Mouse (Mus musculus) embryonic facial prominence, embryonic 11.5 days (tissue): ENCODE measurements around the gene Tnni3k. TPM values are rescaled to one million over a fixed set of nuclear protein-coding genes. Genes with fewer than 3 reads are reported as not detected.
A peak's percentile ranks its signal among the peaks of the same experiment; 100 is the strongest.
"Not testable (repeated sequence)": the region's sequence is repeated elsewhere in the genome, so short reads cannot be mapped to it uniquely, and the experiment has no call there.

ENCODE experiments used
- ATAC-seq: fragments of 200-750 bp; cut with Nextera tagmentation; replicated peaks from 2 replicates; pipeline ENCODE4 v1.8.0; 2017; ENCODE audit warnings: low read depth; ENCODE audit not compliant: insufficient number of reproducible peaks, low FRiP score, low TSS enrichment
- DNase-seq: peaks from one replicate; pipeline ENCODE4 v3.0.0-alpha.2; 2015; ENCODE audit warnings: low spot score
- H3K27ac ChIP-seq: fragments of 300-500 bp; sonication (generic); replicated peaks from 2 replicates; pipeline ENCODE4 v1.5.1; 2014; ENCODE audit warnings: mild to moderate bottlenecking, low read depth, low read length, control low read depth
- H3K27me3 ChIP-seq: fragments of 300-500 bp; sonication (generic); 2 replicates; pipeline ENCODE4 v1.6.1; 2014; ENCODE audit warnings: mild to moderate bottlenecking, low read length, moderate library complexity, mixed read lengths; ENCODE audit not compliant: control insufficient read depth, insufficient read depth
- H3K36me3 ChIP-seq: fragments of 300-500 bp; sonication (generic); replicated peaks from 2 replicates; pipeline ENCODE4 v1.6.1; 2014; ENCODE audit warnings: low read depth, mild to moderate bottlenecking, low read length, moderate library complexity, mixed read lengths; ENCODE audit not compliant: control insufficient read depth, insufficient read depth
- H3K4me1 ChIP-seq: fragments of 300-500 bp; sonication (generic); 2 replicates; pipeline ENCODE4 v1.6.1; 2014; ENCODE audit warnings: low read length, mixed read lengths; ENCODE audit not compliant: control insufficient read depth, insufficient read depth
- H3K4me2 ChIP-seq: fragments of 300-500 bp; sonication (generic); 2 replicates; pipeline ENCODE4 v1.6.1; 2014; ENCODE audit warnings: low read depth, mild to moderate bottlenecking, control low read depth, low read length, moderate library complexity
- H3K4me3 ChIP-seq: fragments of 300-500 bp; sonication (generic); 2 replicates; pipeline ENCODE4 v1.5.1; 2014; ENCODE audit warnings: low read depth, low read length, control low read depth
- H3K9ac ChIP-seq: fragments of 300-500 bp; sonication (generic); replicated peaks from 2 replicates; pipeline ENCODE4 v1.6.1; 2014; ENCODE audit warnings: mild to moderate bottlenecking, control low read depth, low read length
- H3K9me3 ChIP-seq: fragments of 300-500 bp; sonication (generic); replicated peaks from 2 replicates; pipeline ENCODE4 v1.6.1; 2016; ENCODE audit warnings: mild to moderate bottlenecking, low read length, inconsistent platforms, mixed read lengths; ENCODE audit not compliant: control insufficient read depth
- WGBS: fragments of 180-500 bp; shearing (Covaris S2); extraction: QIAGEN DNeasy Blood & Tissue Kit; methylation state at CpG from one replicate; pipeline ENCODE4 v1.1.7; 2014; 5-methylcytosine and 5-hydroxymethylcytosine counted together
- polyA plus RNA-seq: library from polyadenylated mRNA; unstranded; fragments of >200 nt; fragmentation: Nextera tagmentation; extraction: Ambion mirVana; gene quantifications from 2 replicates; pipeline ENCODE4 v1.2.1, GENCODE M21; 2014

Gene Tnni3k
- polyA plus RNA-seq, 1 experiment from 2014 or later: not detected

GRCm38 (mm10) chr3:154824713-154825112, 230.5 kb downstream of the Tnni3k start:
- H3K4me2 ChIP-seq: no peak overlapping the region
- ATAC-seq: no peak

GRCm38 (mm10) chr3:154819684-154820083, 235.5 kb downstream of the Tnni3k start:
- H3K9me3 ChIP-seq, H3K27me3 ChIP-seq, ATAC-seq, H3K4me2 ChIP-seq, H3K27ac ChIP-seq, H3K4me1 ChIP-seq, H3K4me3 ChIP-seq, H3K36me3 ChIP-seq, H3K9ac ChIP-seq: not testable (repeated sequence)
- peak; percentile 89 for DNase-seq
- 15% methylated on average over 5 of the region's 5 CpGs for WGBS

More at GRCm38 (mm10) chr3:154824713-154825112, 230.5 kb downstream of the Tnni3k start:
- Histone ChIP-seq H3K27ac (no peak overlapping the region), H3K27me3 (no peaks in the 10 kb centered on the region), H3K4me3 (no peak overlapping the region), H3K36me3 (no peaks in the 10 kb centered on the region), H3K9ac (no peak overlapping the region), H3K4me1 (no peaks in the 10 kb centered on the region), H3K9me3 (no peaks in the 10 kb centered on the region)
- WGBS: 78% methylated on average over 4 of the region's 4 CpGs
- no peak for DNase-seq

GRCm38 (mm10) chr3:154817732-154818131, 237.5 kb downstream of the Tnni3k start:
- WGBS: 6% methylated on average over 7 of the region's 7 CpGs
- no peak overlapping the region for H3K4me2 ChIP-seq

GRCm38 (mm10) chr3:154816801-154817625, 238.2 kb downstream of the Tnni3k start:
- H3K9ac ChIP-seq: no peak overlapping the region
- no peak overlapping the region for H3K4me3 ChIP-seq
- no peaks in the 10 kb centered on the region for H3K9me3 ChIP-seq
- H3K36me3 ChIP-seq: no peaks in the 10 kb centered on the region
- WGBS: 35% methylated on average over 19 of the region's 19 CpGs
- DNase-seq (peak; percentile 54), ATAC-seq (peak; percentile 87)
- no peak overlapping the region for H3K27ac ChIP-seq
- H3K27me3 ChIP-seq: no peaks in the 10 kb centered on the region
- 0 out of 2 replicates have a peak overlapping the region, but pooled peaks have one; percentile 3 for H3K4me2 ChIP-seq
- no peaks in the 10 kb centered on the region for H3K4me1 ChIP-seq

More at GRCm38 (mm10) chr3:154817732-154818131, 237.5 kb downstream of the Tnni3k start:
- no peaks in the 10 kb centered on the region for H3K36me3 ChIP-seq
- no peak overlapping the region for H3K27ac ChIP-seq
- H3K9me3 ChIP-seq: no peaks in the 10 kb centered on the region
- H3K4me1 ChIP-seq: no peaks in the 10 kb centered on the region
- H3K4me3 ChIP-seq: no peak overlapping the region
- peak; percentile 79 for DNase-seq
- H3K9ac ChIP-seq: no peak overlapping the region
- no peaks in the 10 kb centered on the region for H3K27me3 ChIP-seq
- ATAC-seq: no peak

- Histone ChIP-seq H3K9me3 (no peaks in the 10 kb centered on the region), H3K4me2 (no peak overlapping the region), H3K4me1 (no peaks in the 10 kb centered on the region), H3K27me3 (no peaks in the 10 kb centered on the region), H3K36me3 (no peaks in the 10 kb centered on the region), H3K27ac (no peak overlapping the region), H3K9ac (no peak overlapping the region), H3K4me3 (no peak overlapping the region)
- WGBS: 69% methylated on average over 3 of the region's 3 CpGs
- DNase-seq (no peak), ATAC-seq (no peak)
Observed at GRCm38 (mm10) chr3:154816231-154816630, 239.0 kb downstream of the Tnni3k start.

GRCm38 (mm10) chr3:154815606-154816005, 239.6 kb downstream of the Tnni3k start:
- WGBS: 35% methylated on average over 2 of the region's 2 CpGs
- H3K4me2 ChIP-seq: no peak overlapping the region
- no peaks in the 10 kb centered on the region for H3K27me3 ChIP-seq
- H3K9me3 ChIP-seq: no peaks in the 10 kb centered on the region
- no peak overlapping the region for H3K27ac ChIP-seq
- H3K4me1 ChIP-seq: no peaks in the 10 kb centered on the region
- no peak overlapping the region for H3K4me3 ChIP-seq
- DNase-seq (peak; percentile 12), ATAC-seq (no peak; the same call in 1 of the 2 replicates)
- no peaks in the 10 kb centered on the region for H3K36me3 ChIP-seq
- no peak overlapping the region for H3K9ac ChIP-seq

GRCm38 (mm10) chr3:154812893-154813292, 242.3 kb downstream of the Tnni3k start:
- no peak for DNase-seq
- H3K4me1 ChIP-seq: no peaks in the 10 kb centered on the region
- H3K4me2 ChIP-seq: no peak overlapping the region
- no peak overlapping the region for H3K9ac ChIP-seq
- no peaks in the 10 kb centered on the region for H3K27me3 ChIP-seq
- ATAC-seq: no peak
- H3K4me3 ChIP-seq: no peak overlapping the region
- H3K9me3 ChIP-seq: no peaks in the 10 kb centered on the region
- no peaks in the 10 kb centered on the region for H3K36me3 ChIP-seq
- WGBS: 41% methylated on average over 1 of the region's 1 CpGs
- no peak overlapping the region for H3K27ac ChIP-seq

- DNase-seq (no peak), ATAC-seq (no peak)
- no peak overlapping the region for H3K9ac ChIP-seq
- H3K27ac ChIP-seq: no peak overlapping the region
- 66% methylated on average over 9 of the region's 9 CpGs for WGBS
- H3K4me2 ChIP-seq: no peak overlapping the region
- no peaks in the 10 kb centered on the region for H3K27me3 ChIP-seq
- H3K4me3 ChIP-seq: no peak overlapping the region
- H3K9me3 ChIP-seq: no peaks in the 10 kb centered on the region
- no peaks in the 10 kb centered on the region for H3K4me1 ChIP-seq
- no peaks in the 10 kb centered on the region for H3K36me3 ChIP-seq
Observed at GRCm38 (mm10) chr3:154811833-154812232, 243.4 kb downstream of the Tnni3k start.
